Mouse (Mus musculus) kidney, adult 9 months (tissue): ENCODE measurements at regions not wholly inside any gene's neighbourhood (a gene's known extent, or its start where the extent isn't known, plus 50 kb on each side); places are given as distances from the start of the nearest gene placed in this dataset.
A peak's percentile ranks its signal among the peaks of the same experiment; 100 is the strongest.
"Not testable (repeated sequence)": the region's sequence is repeated elsewhere in the genome, so short reads cannot be mapped to it uniquely, and the experiment has no call there.

Experiments used
- DNase-seq: peaks from one replicate; pipeline ENCODE4 v3.0.0; 2022

- no peak for DNase-seq
Measured at GRCm38 (mm10) chr2:44513080-44513724, 414.3 kb downstream of the Gtdc1 start.

- no peak for DNase-seq
Measured at GRCm38 (mm10) chr2:44512334-44512733, 415.1 kb downstream of the Gtdc1 start.

- no peak for DNase-seq
Measured at GRCm38 (mm10) chr2:44509101-44509500, 418.4 kb downstream of the Gtdc1 start.

DNA sequence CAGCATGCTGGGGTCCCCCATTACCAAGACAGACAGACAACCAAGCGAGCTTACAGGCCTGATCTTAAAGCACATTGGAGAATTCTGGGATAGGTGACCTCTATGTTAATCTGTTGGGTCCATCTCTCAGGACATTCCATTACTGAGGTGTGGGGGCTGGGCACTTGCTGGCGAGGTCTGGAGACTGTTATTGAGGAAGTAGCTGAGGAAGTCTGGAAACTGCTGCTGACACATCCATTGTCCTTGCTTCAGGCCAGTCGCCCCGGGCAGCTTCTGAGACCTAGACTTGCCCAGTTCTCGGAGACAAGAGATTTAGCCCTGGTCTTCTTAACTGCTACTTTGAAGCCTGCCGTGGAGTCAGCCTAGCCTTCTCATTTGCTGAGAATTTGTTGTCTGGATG lies 423.2 kb downstream of the Gtdc1 start:
- peak; percentile 54 for DNase-seq

DNA sequence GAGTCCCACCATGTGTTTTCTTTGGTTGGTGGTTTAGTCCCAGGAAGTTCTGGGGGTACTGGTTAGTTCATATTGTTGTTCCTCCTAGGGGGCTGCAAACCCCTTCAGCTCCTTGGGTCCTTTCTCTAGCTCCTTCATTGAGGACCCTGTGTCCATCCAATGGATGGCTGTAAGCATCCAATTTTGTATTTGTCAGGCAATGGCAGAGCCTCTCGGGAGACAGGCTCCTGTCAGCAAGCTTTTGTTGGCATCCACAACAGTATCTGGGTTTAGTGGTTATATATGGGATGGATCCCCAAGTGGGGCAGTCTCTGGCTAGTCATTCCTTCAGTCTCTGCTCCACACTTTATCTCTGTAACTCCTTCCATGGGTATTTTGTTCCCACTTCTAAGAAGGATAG lies 436.7 kb downstream of the Gtdc1 start:
- not testable (repeated sequence) for DNase-seq

- no peak for DNase-seq
Measured at GRCm38 (mm10) chr2:44490230-44490629, 437.2 kb downstream of the Gtdc1 start.

- no peak for DNase-seq
Measured at GRCm38 (mm10) chr2:44485880-44486279, 441.6 kb downstream of the Gtdc1 start.

DNA sequence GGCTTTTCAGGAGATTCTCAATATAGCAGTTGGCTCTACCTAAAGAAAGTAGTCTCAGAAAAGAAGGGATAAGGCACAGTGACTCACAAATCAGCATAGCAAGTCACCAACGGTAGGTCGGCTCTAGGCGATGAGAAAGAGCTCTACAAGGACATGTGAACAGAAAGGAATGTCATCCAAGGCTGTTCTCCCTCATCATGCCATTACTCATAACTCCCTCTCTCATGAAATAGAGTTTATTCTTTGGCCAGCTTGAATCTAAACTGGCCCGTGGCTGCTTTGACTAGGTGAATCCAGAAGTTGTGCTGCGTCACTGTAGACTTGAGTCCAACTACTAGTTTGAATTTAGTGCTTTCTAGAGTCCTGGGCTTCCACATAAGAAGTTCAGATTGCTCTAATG lies 447.7 kb downstream of the Gtdc1 start:
- no peak for DNase-seq

- DNase-seq, result no peak
Measured at GRCm38 (mm10) chr2:44475456-44475855, 452.0 kb downstream of the Gtdc1 start.

DNA sequence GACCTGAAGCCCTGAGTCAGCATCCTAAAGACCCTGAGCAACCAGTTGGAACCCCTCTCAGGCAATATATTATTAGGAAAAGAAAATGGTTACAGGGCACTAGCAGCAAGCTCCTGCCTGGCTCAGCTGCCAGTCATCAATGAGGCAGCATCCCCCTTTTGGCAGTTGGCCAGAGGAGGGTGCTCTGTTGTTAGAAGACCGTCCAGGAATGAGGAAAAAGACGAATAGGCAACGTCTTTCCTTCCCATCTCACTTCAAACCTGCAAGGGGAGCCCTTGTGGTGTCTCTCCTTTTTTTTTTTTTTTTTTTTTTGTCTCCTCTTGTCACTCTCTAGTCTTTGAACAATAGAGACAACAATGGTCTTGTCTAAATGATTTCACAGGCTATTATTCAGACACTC lies 452.8 kb downstream of the Gtdc1 start:
- DNase-seq, result no peak

DNA sequence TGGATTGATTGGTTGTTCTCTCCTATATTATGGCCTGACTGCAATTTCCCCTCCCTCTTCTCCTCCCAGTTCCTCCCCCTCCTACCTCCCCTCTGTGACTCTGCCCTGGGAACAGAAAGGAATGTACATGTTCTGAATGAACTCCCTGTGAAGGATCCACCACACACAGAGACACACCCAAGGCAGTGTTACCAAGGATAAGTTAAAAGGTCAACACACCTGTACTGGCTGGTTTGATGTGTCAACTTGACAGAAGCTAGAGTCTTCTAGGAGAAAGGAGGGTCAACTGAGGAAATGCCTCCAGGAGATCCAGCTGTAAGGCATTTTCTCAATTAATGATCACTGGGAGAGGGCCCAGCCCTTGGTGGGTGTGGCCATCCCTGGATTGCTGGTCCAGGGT lies 456.1 kb downstream of the Gtdc1 start:
- DNase-seq, result no peak

GRCm38 (mm10) chr2:44470953-44471352 lies 456.5 kb downstream of the Gtdc1 start:
- DNase-seq, result no peak

- DNase-seq, result no peak
Measured at GRCm38 (mm10) chr2:44464631-44465030, 462.8 kb downstream of the Gtdc1 start.

DNA sequence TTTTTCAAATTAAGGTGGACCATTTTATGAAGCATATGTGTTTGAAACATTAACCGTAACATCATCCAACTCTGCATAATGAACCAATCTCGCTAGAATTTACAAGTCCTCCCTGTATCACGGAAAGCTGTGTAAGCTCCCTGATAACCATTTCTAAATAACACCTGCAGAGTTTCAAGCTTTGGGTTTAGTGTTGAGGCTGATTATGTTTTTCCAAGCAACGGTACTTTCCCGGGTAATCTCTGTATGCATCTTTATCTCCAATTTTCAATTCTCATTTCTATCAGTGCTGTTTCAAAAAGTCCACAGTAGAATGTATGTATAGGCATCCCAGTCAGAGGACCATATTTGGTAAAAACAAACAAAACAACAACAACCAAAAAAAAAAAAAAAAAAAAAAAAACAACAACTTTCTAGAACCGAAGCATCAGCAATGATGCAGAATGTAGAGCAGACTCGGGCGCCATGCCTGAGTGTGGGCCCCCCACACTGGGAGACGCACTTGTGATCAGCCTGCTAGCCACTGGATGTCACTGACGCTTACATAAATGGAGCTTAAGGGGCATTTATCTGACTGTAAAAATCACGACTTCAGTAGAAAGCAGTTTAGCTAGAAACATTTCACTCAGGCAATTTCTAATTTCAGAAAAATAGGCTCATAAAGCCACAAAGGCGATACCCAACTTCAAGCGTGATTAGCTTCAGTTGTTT lies 464.7 kb downstream of the Gtdc1 start:
- DNase-seq, result no peak

- DNase-seq, result no peak
Measured at GRCm38 (mm10) chr2:44461289-44462250, 465.9 kb downstream of the Gtdc1 start.

DNA sequence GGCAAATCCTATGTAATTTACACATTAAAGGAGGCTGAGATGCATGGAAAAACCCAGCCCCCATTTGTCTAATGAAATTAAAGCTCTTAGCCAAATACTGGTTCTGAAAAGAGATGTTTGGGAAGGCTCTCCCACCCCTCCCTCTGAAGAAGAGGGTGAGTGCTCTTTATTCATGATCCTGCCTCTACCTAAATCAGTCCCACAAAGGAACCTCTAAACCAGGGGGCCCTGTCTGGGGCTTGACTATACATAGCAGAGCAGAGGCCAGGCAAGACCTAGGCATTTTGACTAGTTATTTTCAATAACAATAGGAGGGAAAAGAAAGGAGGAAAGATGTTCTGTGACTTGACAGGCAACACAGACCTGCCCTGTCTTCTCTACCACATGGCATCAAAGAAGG lies 478.0 kb downstream of the Gtdc1 start:
- no peak for DNase-seq
